Mouse (Mus musculus) lung, postnatal 0 days (tissue): ENCODE measurements around the gene Ttc25. TPM values are rescaled to one million over a fixed set of nuclear protein-coding genes. Genes with fewer than 3 reads are reported as not detected.

Experiments used
- ATAC-seq: fragments of 200-750 bp; cut with Nextera tagmentation; 2 replicates; pipeline ENCODE4 v1.8.0; 2017; ENCODE audit warnings: moderate library complexity
- DNase-seq: peaks from one replicate; pipeline ENCODE4 v3.0.0-alpha.2; 2016; ENCODE audit warnings: low spot score
- H3K27ac ChIP-seq: fragments of 300-500 bp; sonication (generic); 2 replicates; pipeline ENCODE4 v1.5.1; 2014; ENCODE audit warnings: antibody characterized with exemption, mild to moderate bottlenecking, low read length, mixed read lengths
- H3K27me3 ChIP-seq: fragments of 300-500 bp; sonication (generic); replicated peaks from 2 replicates; pipeline ENCODE4 v1.6.1; 2014; ENCODE audit warnings: low read length, mixed read lengths; ENCODE audit not compliant: insufficient read depth
- H3K36me3 ChIP-seq: fragments of 300-500 bp; sonication (generic); 2 replicates; pipeline ENCODE4 v1.6.1; 2014; ENCODE audit warnings: low read length, mixed read lengths; ENCODE audit not compliant: insufficient read depth
- H3K4me1 ChIP-seq: fragments of 300-500 bp; sonication (generic); 2 replicates; pipeline ENCODE4 v1.6.1; 2014; ENCODE audit warnings: antibody characterized with exemption, low read depth, low read length, mixed read lengths; ENCODE audit not compliant: insufficient read depth
- H3K4me2 ChIP-seq: fragments of 300-500 bp; sonication (generic); replicated peaks from 2 replicates; pipeline ENCODE4 v1.6.1; 2014; ENCODE audit warnings: low read depth, mild to moderate bottlenecking, low read length, moderate library complexity, mixed read lengths
- H3K4me3 ChIP-seq: fragments of 300-500 bp; sonication (generic); 2 replicates; pipeline ENCODE4 v1.5.1; 2014; ENCODE audit warnings: low read depth, low read length
- H3K9ac ChIP-seq: fragments of 300-500 bp; sonication (generic); replicated peaks from 2 replicates; pipeline ENCODE4 v1.6.1; 2014; ENCODE audit warnings: low read depth, mild to moderate bottlenecking
- H3K9me3 ChIP-seq: fragments of 300-500 bp; sonication (generic); 2 replicates; pipeline ENCODE4 v1.6.1; 2016; ENCODE audit warnings: low read length, mixed read lengths
- CTCF ChIP-seq: IDR thresholded peaks from 2 replicates; pipeline ENCODE4 v1.5.1; 2016; ENCODE audit warnings: antibody characterized with exemption, mild to moderate bottlenecking
- EP300 ChIP-seq: IDR thresholded peaks from 2 replicates; pipeline ENCODE4 v1.6.1; 2016; ENCODE audit warnings: antibody characterized with exemption, mild to moderate bottlenecking, control low read depth
- WGBS: fragments of 180-500 bp; shearing (Covaris S2); extraction: QIAGEN DNeasy Blood & Tissue Kit; methylation state at CpG from one replicate; pipeline ENCODE4 v1.1.7; 2014; 5-methylcytosine and 5-hydroxymethylcytosine counted together
- polyA plus RNA-seq: library from polyadenylated mRNA; unstranded; fragments of >200 nt; fragmentation: Nextera tagmentation; extraction: Ambion mirVana; gene quantifications from 2 replicates; pipeline ENCODE4 v1.2.1, GENCODE M21; 2015

Ttc25 gene
- polyA plus RNA-seq, 1 experiment from 2014 or later: 3.5 TPM

DNA sequence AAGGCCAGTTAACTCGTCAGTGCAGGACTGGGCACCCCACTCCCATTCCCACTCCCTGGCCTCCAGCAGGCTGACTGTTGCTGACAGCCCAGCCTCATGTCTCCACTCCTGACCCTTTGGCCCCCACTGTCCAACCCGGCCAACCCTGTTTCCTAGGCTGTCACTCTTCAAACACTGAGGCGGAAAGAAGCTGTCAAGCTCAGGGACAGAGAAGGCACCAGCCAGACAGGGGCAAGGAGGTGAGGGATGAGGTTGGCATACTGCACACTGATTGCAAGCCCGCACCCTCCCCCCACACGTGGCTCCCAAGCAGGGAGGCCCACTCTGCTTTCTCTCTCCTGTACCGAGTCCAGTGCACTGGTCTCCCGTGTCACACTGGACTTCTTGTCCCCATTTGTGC, 26.2 kb upstream of the Ttc25 start:
- Histone ChIP-seq H3K9ac (no peak overlapping the region), H3K36me3 (peaks cover 60% of the 10 kb centered on the region), H3K4me3 (no peak overlapping the region), H3K27ac (no peak overlapping the region), H3K27me3 (no peaks in the 10 kb centered on the region), H3K4me2 (no peak overlapping the region), H3K9me3 (no peaks in the 10 kb centered on the region), H3K4me1 (no peaks in the 10 kb centered on the region)
- ATAC-seq (no peak), DNase-seq (no peak)
- TF ChIP-seq CTCF (no peak), EP300 (no peak)
- 67% methylated on average over 7 of the region's 7 CpGs for WGBS

DNA sequence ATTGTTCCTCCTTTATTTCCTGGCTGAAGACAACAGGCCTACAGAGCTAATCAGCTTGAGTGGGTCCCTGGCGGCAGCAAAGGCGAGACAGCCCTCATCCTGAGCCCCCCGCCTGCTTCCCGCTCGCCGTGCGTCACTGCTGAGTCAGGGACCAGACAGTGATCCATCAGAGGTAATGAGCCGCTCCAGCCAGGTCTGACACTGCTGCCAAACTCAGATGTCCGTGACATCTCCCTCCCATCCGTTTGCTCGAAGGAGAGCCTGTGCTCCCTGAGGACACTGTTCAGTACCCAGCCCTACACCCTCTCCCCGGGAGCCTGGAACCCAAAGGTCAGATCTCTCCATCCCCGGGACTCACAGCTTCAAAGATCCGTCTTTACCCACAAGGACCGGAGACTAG, 24.6 kb upstream of the Ttc25 start:
- 69% methylated on average over 15 of the region's 15 CpGs for WGBS
- ATAC-seq: no peak
- TF ChIP-seq EP300 (no peak), CTCF (no peak)

DNA sequence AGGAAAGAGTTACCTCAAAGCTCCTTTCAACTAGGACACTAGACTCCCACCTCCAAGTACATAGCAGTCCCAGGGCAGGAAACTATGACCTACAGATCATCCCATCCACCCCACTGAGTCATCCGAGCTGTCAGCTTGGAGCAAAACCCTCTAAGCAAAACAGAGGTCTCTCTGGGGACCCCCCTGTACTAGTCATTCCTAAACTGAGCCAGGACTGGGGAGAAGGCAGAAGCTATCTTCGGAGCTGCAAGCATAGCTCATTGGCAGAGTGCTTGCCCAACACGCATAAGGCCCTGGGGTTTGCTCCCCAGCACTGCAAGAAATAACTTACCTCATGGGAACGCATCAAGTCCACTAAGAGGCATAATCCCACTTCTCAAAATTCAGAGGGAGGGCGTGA, 21.0 kb upstream of the Ttc25 start:
- 66% methylated on average over 5 of the region's 5 CpGs for WGBS
- DNase-seq (no peak), ATAC-seq (no peak)
- Histone ChIP-seq H3K4me3 (no peak overlapping the region), H3K9ac (no peak overlapping the region), H3K4me2 (0 out of 2 replicates have a peak overlapping the region, but pooled peaks have one; percentile 71), H3K9me3 (no peaks in the 10 kb centered on the region), H3K36me3 (peaks cover 40% of the 10 kb centered on the region), H3K4me1 (no peaks in the 10 kb centered on the region; the same call in 1 of the 2 replicates), H3K27ac (no peak overlapping the region), H3K27me3 (no peaks in the 10 kb centered on the region)
- TF ChIP-seq CTCF: no peak
- no peak for TF ChIP-seq EP300

More for the DNA sequence above, 24.6 kb upstream of the Ttc25 start:
- Histone ChIP-seq H3K27ac (no peak overlapping the region), H3K9me3 (no peaks in the 10 kb centered on the region), H3K4me1 (no peaks in the 10 kb centered on the region; the same call in 1 of the 2 replicates), H3K36me3 (peaks cover 50% of the 10 kb centered on the region), H3K27me3 (no peaks in the 10 kb centered on the region), H3K4me2 (no peak overlapping the region), H3K9ac (no peak overlapping the region), H3K4me3 (no peak overlapping the region)
- DNase-seq: no peak

DNA sequence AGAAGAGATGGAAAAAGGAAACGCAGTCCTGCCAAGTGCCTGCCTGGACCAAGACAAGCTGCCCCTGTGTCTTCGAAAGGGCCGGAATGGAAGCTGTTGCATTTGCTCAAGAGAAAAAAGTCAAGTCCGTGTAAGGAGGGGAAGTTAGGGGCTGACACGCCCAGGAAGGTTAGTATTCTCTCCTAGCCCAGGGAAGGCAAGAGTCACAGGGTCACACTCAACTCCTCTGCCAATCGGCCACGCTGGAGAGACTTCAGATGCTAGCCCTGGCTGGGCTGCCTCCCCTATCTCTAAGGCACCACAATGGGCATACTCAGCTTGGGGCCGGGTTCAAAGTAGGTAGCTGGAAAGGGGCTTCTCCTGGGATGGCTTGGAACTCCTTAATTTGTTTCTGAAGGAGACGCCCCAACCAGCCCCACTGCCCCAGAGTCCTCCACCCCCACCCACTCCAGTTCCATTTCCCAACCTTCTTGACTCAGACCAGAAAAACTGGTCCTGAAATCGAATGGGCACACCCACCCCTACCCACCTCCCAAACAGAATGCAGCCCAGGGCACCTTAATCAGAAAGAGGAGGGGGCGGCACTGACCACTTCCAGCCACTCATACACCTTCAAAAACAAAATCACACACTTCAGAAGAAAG, 20.3 kb upstream of the Ttc25 start:
- H3K36me3 ChIP-seq: peaks cover 33% of the 10 kb centered on the region
- H3K9me3 ChIP-seq: no peaks in the 10 kb centered on the region
- no peaks in the 10 kb centered on the region; the same call in 1 of the 2 replicates for H3K4me1 ChIP-seq
- H3K4me2 ChIP-seq: peak overlapping the region; percentile 71
- WGBS: 32% methylated on average over 11 of the region's 11 CpGs
- H3K27me3 ChIP-seq: no peaks in the 10 kb centered on the region
- H3K4me3 ChIP-seq: no peak overlapping the region
- H3K9ac ChIP-seq: no peak overlapping the region; the same call in 1 of the 2 replicates
- no peak for TF ChIP-seq EP300
- no peak for TF ChIP-seq CTCF
- no peak for ATAC-seq
- H3K27ac ChIP-seq: peak overlapping the region; percentile 66
- DNase-seq: peak; percentile 64

DNA sequence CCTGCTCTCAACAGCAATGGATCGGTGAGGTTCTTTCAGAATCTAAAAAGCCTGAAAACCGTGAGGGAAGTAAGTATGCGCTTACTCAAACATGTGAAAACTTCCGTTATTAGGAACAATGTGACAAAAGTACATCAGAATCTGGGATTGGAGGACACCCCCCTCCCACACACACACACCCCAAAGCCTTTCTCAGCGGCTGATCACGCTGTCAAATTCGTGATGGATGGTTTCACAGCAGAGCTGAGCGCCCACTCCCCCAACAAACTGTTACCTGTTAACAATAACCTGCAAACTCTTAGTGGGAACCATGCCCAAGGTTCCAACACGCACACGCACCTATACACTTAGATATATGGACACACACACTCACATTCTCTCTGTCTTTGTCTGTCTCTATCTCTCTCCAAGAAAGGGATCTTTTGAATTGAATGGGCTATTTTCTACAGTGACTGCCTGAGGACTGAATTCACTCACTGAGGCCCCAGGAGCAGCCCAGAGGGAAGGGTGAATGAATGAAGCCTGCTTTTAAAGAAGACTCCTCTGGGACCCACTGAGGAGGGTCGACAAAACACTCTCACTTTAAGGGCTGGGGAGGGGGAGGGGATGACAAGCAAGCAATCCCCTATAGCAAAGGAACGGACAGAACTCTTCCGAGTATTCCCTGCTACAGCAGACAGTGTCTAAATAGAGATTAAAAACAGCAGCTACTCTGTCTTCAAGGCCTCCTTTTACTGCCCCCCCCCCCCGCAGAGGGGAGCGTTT, 19.2 kb upstream of the Ttc25 start:
- Histone ChIP-seq H3K4me1 (no peaks in the 10 kb centered on the region; the same call in 1 of the 2 replicates), H3K4me3 (peak overlapping the region; percentile 89; the same call in 1 of the 2 replicates), H3K36me3 (peaks cover 25% of the 10 kb centered on the region), H3K27me3 (no peaks in the 10 kb centered on the region), H3K4me2 (peak overlapping the region; percentile 71), H3K9ac (0 out of 2 replicates have a peak overlapping the region, but pooled peaks have one; percentile 74), H3K27ac (no peak overlapping the region), H3K9me3 (no peaks in the 10 kb centered on the region)
- ATAC-seq: no peak
- TF ChIP-seq CTCF (no peak), EP300 (no peak)
- no peak for DNase-seq
- WGBS: 19% methylated on average over 15 of the region's 15 CpGs

DNA sequence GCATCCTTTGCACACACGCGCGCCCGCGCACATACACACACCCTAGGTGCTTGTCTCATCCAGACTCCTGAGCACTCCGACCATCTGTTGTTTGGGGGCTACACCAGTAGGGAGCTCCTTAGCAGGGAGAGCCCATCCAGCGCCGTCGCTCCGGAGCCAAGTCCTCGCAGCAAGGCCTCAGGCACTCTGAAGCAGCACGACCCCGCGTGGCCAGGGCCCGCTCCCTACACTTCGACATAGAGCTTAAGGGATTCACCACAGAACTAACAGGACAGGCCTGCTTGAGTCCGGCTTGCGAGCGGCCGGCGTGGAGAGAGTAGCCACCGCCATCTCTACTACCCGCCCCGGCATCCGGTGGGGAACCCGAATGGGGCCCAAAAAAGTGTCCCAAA, 18.3 kb upstream of the Ttc25 start:
- no peaks in the 10 kb centered on the region for H3K27me3 ChIP-seq
- peak overlapping the region; percentile 89 for H3K4me3 ChIP-seq

More for the DNA sequence above, 18.3 kb upstream of the Ttc25 start:
- Histone ChIP-seq H3K36me3 (peaks cover 16% of the 10 kb centered on the region), H3K9ac (peak overlapping the region; percentile 74), H3K4me1 (no peaks in the 10 kb centered on the region; the same call in 1 of the 2 replicates), H3K9me3 (no peaks in the 10 kb centered on the region), H3K27ac (peak overlapping the region; percentile 85), H3K4me2 (peak overlapping the region; percentile 71)
- peak; percentile 68 for DNase-seq
- ATAC-seq: peak; percentile 27
- no peak for TF ChIP-seq EP300
- peak; percentile 58 for TF ChIP-seq CTCF
- under 1% methylated on average over 26 of the region's 26 CpGs for WGBS
